Mouse (Mus musculus) stomach, postnatal 0 days (tissue): ENCODE data around the gene Magi2.

ENCODE experiments used
- CTCF ChIP-seq: IDR thresholded peaks from 2 replicates; pipeline ENCODE4 v1.5.1; 2016; ENCODE audit warnings: antibody characterized with exemption, low read depth, mild to moderate bottlenecking, moderate library complexity
- EP300 ChIP-seq: optimal IDR thresholded peaks from 2 replicates; pipeline ENCODE3; 2016; ENCODE audit warnings: antibody characterized with exemption

DNA sequence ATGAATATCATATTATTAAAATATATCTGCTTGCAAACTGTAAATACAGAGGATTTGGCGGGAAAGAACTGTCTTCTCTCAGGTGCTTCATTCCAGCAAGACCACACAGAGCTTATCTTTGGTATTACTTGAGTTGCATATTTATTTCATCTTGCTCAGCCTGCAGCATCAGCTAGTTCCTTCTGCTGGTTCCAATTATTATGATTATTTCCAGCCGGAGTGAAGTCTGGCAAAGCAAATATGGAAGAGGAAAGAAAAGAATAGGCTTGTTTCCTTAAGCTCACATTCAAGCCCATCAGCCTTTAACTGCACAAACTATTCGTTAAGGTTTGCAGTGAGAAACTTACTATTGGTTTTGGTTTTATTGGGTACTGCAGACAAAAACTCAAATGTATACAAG, 20.4 kb downstream of the Magi2 start:
- TF ChIP-seq CTCF = no peak
- no peak for TF ChIP-seq EP300
